Mouse (Mus musculus): ENCODE measurements at regions not wholly inside any gene's neighbourhood (a gene's known extent, or its start where the extent isn't known, plus 50 kb on each side); places are given as distances from the start of the nearest gene placed in this dataset.

DNA sequence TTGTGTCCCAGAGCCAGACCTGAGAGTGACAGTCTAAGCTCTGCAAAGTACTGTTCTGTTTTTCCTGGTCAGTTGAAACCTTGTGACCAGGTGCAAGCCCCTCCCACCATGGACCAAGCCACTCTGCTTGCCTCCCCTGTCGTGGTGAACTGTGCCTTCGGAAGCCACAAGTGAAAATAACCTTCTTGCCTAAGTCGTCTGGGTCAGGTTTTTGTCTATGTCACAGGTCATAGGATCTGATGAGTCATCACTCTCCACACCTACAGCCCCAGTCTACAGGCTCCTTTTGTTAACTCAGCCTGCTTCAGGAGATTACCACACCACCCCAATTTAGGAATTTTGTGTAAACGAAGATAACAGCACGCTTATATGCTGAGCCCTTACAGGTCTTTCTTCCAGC lies 417.2 kb upstream of the Arid1b start:
- TF ChIP-seq CTCF (IDR thresholded peaks at IDR 0.05; ENCODE audit: low read depth), result no peak
- TF ChIP-seq EP300 (optimal IDR thresholded peaks at IDR 0.05), result no peak
